Mouse (Mus musculus): ENCODE data around the gene Ncan.

Ncan gene

DNA sequence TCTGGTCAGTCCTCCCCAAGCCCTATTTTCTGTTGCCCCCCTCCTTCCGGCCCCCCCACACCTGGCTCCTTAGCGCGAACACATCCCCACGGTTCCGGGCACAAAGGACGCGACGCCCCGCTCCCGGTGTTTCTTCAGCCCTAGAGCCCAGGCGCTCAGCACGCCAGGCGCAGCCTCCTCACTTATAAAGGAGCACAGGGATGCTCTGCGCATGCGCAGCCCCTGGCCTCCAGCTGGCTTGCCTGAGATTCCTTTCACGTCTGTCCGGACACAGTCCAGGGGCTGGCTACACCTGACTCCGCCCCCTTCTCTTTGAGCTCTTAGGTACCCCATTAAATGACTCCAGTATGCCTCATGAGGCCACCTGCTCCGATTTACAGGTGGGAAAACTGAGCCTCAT is at the start of gene Ncan:
Ncan (minus strand) TSS at position 207 of the 400 bp plus-strand sequence.
- DNase-seq (ENCODE audit: low spot score in 2 of 2), result peak in 1 of 2 experiments; percentile 91

DNA sequence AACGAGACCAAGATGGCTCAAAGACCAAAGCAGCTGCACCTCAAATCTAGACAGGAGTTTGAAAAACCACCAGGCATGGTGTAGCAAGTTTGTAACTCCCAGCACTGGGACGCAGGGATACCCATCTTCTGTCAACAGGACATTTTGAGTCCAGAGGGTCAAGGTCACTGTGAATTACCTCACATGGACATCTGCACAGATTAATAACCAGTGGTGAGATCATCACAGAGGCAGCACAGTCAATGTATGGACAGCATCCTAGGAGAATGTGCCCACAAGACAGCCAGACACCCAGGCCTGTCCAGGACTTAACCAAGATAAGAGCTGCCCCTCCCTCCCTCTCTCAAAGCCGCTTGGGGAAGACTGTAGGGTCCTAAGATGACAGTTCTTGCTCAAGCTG is 49.4 kb upstream of the Ncan start:
- DNase-seq (ENCODE audit: low spot score in 2 of 2), result no peak

DNA sequence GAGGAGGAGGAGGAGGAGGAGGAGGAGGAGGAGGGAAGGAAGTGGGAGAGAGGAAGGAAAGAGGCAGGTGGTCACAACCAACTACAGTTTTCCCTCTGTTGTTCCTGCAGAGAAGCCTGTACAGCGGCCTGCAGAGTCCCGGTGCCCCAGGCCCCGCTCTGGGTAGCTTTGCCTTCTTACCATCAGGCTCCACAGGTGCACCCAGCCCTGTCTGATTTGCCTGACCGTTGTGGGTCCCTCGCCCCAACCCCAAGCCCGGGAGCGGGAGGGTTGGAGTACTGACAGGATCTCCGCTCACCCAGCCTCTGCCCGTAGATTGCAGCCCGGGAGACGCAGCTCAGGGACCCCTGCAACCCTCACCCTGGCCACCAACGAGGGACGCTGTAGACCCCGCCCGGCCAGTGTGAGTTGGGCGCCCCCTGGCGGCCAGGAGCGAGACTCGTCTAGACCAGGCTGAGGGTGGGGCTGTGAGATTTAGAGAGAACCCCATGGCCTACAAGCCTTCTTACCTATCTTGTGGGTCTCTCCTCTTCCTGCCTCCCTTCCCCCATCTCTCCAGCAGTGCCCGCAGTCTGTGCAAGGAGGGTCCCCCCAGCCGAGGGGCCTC is 45.9 kb upstream of the Ncan start:
- peak in 1 of 2 experiments; percentile 45 for DNase-seq (ENCODE audit: low spot score in 2 of 2)

DNA sequence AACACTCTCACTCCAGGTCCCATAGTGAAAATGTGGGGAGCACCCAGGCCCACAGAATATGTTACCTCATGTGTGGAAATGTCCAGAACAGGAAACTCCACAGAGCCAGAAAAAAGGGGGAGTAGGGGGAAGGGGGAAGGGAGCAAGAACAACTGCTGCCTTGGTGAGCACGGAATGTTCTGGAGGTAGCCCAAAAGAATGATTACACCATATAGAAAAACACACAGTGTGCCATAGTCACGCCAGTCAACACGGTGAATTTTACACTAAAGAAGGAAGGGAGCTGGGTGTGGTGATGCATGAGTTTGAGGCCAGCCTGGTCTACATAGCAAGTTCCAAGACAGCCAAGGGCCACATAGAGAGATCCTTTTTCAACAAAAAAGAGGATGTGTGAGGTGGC is 42.6 kb upstream of the Ncan start:
- DNase-seq (ENCODE audit: low spot score in 2 of 2), result no peak

DNA sequence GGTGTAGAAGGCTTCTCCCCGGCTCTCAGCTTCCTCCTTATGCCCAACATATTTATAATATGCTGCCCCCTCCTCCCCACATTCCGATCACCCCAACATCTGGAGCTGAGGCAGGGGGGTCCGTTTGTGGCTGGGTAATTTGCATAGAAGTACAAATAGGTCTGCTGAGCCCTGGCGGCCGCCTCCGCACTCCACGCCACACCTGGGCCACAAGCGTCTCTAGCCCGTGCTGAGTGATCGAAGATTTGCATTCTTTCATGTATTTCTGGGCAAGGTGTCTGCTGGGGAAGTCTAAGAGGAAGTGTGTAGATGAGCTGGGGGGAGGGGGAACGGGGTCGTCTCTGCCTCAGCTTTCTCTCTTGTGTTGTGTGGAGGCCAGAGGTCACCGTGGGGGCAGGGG is 39.3 kb upstream of the Ncan start:
- no peak for DNase-seq (ENCODE audit: low spot score in 2 of 2)

DNA sequence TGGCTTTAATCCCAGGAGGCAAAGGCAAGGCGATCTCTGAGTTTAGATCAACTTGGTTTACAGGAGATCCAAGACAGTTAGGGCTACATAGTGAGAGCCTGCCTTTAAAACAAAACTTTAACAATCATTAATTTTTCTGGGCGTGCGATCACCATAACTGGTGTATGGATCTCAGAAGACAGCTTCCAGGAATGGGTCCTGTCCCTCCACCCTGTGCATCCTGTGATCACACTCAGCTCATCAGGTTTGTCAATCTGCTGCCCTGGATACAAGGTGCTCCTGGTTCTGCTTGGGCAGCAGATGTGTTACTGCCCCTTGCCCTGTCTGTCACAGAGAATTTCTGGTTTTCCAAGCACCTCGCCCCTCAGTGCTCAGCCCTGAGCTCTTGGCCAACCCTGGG is 38.5 kb upstream of the Ncan start:
- no peak for DNase-seq (ENCODE audit: low spot score in 2 of 2)

DNA sequence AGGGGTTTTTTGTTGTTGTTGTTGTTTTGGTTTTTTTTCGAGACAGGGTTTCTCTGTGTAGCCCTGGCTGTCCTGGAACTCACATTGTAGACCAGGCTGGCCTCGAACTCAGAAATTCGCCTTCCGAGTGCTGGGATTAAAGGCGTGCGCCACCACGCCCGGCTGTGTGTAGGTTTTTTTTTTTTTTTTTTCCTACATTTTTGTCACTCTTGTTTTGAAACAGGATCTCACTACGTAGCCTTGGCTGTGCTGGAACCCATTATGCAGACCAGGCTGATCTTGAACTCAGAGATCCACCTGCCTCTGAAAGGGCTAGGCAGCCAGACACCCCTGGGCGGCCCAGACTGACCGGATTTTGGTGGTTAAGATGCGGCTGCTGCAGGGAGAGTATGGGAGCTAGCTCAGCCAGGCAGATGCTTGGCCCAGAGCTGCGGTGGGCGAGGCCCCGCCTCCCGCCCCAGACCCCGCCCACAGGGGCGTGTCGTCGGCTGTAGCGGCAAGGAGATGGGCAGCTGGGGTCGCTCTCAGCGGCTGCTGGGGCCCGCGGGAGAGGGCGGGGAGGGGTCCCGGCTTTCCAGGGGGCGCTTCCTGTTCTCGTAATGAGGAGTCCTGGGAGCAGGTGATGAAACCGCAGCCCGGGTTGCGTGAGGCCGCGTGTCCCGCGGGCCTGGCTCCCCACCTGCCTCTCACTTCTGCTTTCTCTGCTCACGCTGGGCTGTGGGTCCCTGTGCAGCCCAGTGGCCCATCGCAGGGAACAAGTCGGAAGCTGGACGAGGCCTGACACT is 37.6 kb upstream of the Ncan start:
- DNase-seq (ENCODE audit: low spot score in 2 of 2), result peak in 1 of 2 experiments; percentile 38

DNA sequence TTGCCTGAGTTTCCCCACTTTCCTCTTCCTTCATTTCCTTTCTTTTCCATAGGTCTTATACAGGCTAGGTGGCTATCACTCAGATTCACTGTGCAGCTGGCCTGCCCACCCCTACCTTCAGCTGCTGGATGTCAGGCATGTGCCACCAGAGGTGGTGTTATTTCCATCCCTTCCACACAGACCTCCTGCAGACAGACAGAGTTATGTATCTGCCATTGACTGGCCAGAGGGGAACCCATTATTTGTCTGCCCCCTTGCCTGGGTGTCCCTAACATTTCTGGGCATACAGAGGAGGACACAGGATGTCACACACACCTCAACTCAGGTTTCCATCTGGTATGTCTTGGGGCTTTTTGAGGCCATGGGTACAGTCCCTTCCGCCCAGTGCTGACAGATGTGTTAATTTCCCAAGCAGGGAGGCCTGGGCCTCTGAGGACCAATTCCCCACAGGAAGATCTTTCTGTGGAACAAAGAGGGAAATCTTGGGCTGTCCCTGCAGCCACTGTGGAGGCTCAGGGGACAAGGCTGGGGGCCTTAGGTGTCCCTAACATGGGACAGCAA is 36.6 kb upstream of the Ncan start:
- DNase-seq (ENCODE audit: low spot score in 2 of 2), result no peak

DNA sequence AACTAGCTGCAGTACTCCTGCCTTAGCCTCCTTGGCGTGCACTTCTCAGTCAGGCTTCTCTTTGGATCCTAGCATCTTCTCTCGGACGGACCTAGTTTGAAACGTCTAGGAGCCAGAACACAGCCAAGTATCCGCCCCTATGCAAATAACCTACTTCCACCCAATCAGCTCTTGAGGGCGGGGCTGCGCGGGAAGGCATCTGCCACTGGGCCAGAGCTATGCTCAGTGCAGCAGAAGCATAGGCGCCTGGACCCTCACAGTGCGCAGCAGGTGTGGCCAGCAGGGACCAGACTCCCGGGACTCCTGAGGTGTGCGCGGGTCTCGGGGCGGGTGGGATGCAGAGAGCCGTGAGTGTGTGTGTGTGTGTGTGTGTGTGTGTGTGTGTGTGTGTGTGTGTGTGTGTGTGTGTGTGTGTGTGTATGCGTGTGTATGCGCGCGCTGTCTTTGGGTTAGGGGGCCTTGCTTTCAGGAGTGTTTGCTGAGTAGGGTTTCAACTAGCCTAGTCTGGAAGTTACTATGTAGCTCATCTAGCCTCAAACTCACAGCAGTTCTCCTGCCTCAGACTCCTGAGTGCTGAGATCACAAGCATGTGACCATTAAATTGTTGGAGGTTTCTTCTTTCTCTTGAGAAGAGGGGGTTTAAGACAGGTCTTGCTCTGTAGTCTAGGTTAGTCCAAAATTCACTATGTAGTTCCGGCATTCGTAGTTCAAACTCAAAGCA is 32.0 kb upstream of the Ncan start:
- peak in 1 of 2 experiments; percentile 35 for DNase-seq (ENCODE audit: low spot score in 2 of 2)

DNA sequence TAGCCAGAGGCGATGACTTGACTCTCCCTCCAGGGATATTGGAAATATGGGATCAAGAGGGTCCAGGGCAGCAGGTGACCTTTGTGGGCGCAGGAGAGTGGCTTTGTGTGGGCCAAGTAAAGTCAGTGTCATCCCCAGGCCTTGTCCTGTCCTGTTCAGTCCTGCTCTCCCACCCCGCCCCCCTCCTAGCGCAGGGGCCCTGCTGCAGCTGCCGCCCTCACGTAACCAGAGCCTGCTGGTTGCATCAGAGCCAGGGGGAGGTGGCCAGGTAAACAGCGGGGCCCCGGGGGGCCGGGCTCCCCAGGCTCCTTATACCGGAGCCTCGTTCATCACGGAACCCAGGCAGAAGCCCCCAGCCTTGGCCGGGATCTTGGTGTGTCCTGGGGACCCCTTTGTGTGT is 29.5 kb upstream of the Ncan start:
- DNase-seq (ENCODE audit: low spot score in 2 of 2), result no peak

DNA sequence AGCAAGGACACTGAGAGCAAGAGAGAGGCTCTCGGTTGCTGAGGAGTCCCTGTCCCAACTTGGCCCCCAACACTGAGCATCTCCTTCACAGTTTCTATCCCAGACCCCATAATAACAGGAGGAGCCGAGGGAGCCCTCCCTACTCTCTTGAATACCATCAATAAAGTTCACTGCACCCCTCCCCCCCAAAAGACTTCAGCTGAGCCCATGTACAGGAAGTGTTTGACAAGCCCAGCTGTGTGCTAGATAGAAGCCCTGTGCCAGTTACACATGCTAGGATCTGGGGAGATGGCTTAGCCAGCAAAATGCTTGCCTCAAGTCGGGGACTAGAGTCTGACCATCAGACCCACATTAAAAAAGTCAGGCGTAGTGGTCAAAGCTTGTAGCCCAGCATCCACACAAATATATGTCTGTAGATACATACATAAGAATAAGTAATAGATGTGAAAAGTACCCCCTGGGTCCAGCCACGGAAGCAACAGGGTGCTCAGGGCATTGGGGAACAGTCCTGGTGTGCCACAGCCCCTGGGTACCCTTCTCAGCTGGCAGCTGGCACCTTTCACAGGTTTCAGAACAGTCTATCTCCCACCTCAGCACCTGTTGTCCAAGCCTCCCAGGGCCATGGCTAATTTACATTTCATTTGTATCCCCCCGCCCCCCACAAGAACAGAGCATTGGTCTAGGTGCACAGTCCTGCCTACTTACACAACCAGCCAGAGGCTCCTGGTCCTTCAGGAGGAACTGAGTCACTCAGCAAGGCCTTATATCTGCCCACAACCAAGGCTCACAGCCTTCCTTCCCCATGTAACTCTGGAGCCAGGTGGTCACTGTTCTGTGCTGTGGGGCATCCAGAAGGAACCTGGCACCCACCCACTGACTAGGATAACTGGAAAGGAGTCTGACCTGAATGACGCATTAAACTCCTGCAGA is 27.3 kb upstream of the Ncan start:
- DNase-seq (ENCODE audit: low spot score in 2 of 2), result no peak

DNA sequence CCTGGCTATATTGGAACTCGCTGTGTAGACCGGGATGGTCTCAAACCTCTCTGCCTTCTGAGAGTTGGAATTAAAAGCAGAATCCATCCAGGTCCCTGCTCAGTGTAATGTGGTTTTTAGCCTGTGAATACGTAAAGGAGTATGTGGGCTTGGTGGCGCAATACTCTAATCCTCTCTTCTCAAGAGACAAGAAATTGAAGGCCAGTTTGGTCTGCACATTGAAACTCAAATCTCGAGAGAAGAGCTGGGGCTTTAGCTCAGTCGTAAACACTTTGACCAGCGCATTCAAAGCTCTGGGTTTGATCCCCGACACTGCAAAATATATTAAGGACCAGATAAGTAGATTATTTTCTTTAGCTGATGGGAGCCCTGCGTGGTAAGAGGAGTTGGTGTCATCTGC is 19.3 kb upstream of the Ncan start:
- DNase-seq (ENCODE audit: low spot score in 2 of 2), result no peak

DNA sequence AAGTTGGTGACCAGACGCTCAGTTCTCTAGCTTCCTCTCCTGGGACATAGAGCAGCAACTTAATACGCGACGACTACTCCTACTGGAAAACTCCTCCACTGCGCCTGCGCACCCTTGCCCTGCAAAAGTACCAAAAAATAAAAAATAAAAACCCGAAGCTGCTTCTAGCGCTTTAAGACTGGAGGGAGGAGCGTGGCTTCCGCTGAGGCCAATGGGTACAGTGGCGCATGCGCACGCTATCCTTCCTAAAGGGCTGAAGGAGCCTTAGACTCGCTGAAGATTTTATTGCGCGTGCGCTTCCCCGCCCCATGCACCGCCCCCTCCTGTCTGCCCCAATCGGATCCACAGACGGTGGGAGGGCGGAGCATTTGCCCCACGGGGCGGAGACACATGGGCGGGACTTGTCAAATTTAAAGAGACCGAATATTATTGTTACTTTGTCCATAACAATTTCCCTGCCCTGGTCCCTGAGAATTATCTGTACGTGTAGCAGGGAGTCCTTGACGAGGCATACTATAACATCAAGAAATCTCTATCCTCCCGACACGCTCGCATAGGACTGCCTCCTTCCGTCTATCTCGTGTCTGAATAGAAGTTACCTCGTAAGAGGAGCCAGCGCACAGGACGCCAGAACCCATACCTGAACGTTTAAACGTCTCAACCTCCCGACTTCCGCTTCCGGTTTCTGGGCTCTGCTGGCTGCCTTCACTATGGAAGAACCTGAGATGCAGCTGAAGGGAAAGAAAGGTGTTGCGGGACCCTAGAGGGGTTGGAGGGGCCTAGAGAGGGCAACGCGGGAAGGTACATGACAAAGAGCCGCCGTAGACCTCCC is 18.6 kb upstream of the Ncan start, which contains the start of the genes Rfxank, Borcs8 and Mef2b:
Rfxank (minus strand) TSS at position 129 of the 832 bp plus-strand sequence.
Borcs8 (plus strand) TSS at position 474 of the 832 bp plus-strand sequence.
Mef2b (plus strand) TSS at position 686 of the 832 bp plus-strand sequence.
- DNase-seq (ENCODE audit: low spot score in 2 of 2), result peak; percentile 97 to 99

DNA sequence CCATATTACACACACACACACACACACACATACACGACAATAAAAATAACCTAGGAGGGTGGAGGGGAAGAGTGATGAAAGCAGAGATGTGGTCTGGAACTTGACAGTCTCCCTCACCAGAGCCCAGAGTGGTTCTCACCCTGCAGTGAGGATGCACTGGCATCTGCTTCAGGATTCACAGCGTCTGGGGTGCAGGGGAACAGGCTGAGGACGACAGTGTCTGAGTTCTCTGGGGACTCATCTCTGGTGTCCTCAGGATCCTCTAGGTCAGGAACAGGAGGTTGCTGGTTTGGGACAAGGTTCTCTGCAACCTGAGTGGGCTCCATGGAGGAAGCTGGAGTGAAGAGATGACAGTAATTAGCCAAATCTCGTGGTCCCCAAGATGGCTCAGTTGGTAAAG is 17.2 kb upstream of the Ncan start:
- no peak for DNase-seq (ENCODE audit: low spot score in 2 of 2)

DNA sequence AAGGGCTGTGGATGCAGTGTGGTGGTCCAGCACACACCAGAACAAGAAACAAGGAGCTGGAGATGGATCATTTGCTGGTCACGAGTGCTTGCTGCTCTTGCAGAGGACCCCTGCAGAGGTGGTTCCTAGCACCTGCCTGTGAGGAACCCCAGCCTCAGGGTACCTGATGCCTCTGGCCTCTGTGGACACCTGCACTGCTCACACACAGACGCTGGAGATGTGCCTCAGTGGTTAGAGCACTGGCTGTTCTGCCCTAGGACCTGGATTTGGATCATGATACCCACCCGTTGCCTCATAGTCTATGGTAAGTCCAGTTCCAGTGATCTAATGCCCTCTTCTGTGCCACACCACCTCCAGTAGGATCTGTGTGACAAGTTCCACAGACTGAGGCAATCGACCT is 15.9 kb upstream of the Ncan start:
- DNase-seq (ENCODE audit: low spot score in 2 of 2), result no peak

DNA sequence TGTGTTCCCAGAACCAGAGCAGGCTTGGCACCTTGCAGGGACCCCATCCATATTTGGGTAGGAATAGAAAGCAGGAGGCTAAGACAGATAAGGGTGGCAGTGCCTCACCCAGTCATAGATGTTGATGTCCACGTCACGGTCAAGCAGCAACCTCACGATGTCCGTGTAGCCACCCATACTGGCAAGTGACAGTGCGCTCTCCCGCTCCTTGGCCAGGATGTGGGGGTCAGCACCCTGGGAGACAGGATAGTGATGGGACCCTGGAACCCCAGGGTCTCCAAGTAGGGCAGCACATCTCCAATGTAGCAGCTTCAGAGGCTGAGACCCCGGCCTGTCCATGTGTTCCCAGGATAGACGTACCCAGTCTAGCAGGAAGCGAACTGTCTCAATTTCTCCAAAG is 14.3 kb upstream of the Ncan start:
- DNase-seq (ENCODE audit: low spot score in 2 of 2), result no peak

DNA sequence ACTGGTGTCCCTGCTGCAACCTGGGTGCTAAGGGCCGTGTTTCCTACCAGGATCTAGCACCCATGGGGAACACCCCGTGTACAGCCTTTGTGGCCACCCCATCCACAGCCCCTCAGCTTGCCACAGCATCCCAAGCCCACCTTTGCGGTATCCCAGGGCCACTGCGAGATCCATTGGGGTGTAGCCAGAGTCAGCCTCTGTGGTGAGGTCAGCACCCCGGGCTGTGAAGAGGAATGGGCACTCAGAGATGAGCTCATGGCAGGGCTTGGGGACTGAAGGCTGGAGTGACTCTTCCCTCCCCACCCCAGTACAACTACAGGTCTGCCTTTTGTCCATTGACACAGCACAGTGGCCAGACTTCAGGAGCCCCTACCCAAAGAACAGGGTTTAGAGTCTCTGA is 13.4 kb upstream of the Ncan start:
- no peak for DNase-seq (ENCODE audit: low spot score in 2 of 2)

DNA sequence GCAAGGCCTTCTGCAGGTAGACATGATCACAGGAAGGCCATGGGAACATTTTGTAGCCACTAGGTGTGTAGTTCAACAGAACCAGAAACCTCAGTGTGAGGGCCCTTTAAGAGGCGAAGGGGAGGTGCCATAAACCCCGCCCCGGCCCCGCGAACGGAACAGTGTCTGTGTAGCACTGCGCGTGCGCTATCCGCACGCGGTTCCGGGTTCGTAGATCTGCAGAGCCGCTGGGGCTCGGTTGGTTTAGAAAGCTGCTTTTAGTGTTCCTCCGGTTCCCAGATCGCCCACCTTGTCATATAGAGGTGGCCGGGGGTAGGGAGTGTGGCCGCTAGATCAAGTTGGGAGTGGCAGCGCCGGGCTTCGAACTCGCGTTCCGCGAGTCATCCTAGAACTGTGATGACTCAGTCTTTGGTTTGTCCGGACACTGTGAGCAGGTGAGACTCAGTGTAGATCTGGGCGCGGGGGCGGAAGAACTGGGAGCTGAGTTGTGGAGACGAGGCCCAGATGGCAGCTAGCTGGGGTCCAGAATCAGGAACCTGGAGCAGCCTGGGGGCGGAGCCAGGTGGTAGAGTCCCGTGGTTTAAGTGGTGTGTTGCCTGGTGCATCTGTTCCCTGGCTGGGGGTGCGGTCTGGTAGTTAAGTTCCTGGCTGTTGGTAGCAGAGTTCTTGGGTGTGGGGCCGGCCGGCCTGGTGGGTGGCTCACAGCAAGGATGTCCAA is 10.7 kb upstream of the Ncan start, which contains the start of gene Nr2c2ap:
Nr2c2ap (plus strand) TSS at position 168 of the 718 bp plus-strand sequence.
- DNase-seq (ENCODE audit: low spot score in 2 of 2), result peak; percentile 39 to 77

DNA sequence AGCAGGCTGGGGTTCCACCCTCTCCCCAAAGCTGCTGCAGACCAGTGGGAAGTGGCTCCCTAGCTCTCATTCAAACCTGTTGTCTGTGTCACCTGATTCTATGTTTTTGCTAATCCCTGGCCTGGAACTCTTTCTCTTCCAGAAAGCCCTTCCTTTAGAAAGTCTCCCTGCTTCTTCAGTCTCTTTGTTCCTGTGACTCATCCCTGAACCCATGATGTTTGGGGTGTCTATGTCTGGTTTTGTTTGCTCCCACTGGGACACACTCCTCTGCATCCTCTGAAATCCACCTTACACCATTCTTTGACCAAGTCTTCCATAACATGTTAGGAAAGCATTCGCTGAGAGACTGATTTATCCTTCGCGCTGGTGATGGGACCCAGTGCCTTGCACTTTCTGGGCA is 9.4 kb upstream of the Ncan start:
- DNase-seq (ENCODE audit: low spot score in 2 of 2), result no peak

All from left cerebral cortex, adult 9 months (tissue).